Mouse (Mus musculus): Measurements from ENCODE around the gene Hccs. TPM values are rescaled to one million over a fixed set of nuclear protein-coding genes. Genes with fewer than 3 reads are reported as not detected.

Gene Hccs
- total RNA-seq, 2 experiments from 2014 or later, result 26.2 to 27.8 TPM

Other genes starting within 250 kb of the Hccs start
- not detected for gene Amelx, start 133.2 kb downstream of the Hccs start, total RNA-seq (2021)

Data from adrenal gland, postnatal 36 days (tissue).